Mouse (Mus musculus): ENCODE measurements around the gene Car10. TPM values are rescaled to one million over a fixed set of nuclear protein-coding genes. Genes with fewer than 3 reads are reported as not detected.

Gene Car10
- polyA plus RNA-seq, 1 experiment from 2014 or later = 12.5 TPM

GRCm38 (mm10) chr11:93103101-93103815, 5.4 kb downstream of the Car10 start:
- Histone ChIP-seq H3K4me1 (peaks cover 12% of the 10 kb centered on the region), H3K36me3 (no peaks in the 10 kb centered on the region), H3K4me3 (no peak overlapping the region), H3K4me2 (replicated peaks) (no peak overlapping the region), H3K9ac (no peak overlapping the region), H3K27me3 (replicated peaks) (peaks cover 39% of the 10 kb centered on the region), H3K9me3 (no peaks in the 10 kb centered on the region), H3K27ac (no peak overlapping the region)
- WGBS = 69% methylated on average over 3 of the region's 3 CpGs
- ATAC-seq (ENCODE audit: low FRiP score, low read depth) = no peak

DNA sequence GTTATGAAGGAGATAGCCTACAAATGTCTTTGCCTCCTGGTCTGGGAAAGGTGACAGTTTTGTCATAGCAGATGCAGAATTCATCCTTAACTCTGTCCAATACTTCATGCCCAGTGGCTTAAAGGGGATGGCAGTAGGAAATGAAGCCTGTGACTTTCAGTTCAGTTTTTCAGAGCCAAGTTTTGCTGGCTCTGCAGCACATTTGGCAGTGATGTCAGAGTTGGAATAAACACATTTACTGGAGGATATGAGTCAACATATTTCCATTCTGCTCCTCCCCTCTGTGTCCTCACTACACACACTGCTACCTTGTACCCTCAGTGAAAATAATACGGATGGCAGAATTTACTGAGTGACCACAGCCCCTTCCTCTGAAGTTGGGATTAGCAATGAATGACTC, 11.6 kb downstream of the Car10 start:
- H3K36me3 ChIP-seq = no peaks in the 10 kb centered on the region
- no peaks in the 10 kb centered on the region for H3K9me3 ChIP-seq
- 91% methylated on average over 1 of the region's 1 CpGs for whole genome bisulfite sequencing
- no peak overlapping the region for H3K9ac ChIP-seq
- no peak for ATAC-seq (ENCODE audit: low FRiP score, low read depth)
- H3K4me2 ChIP-seq (replicated peaks) = no peak overlapping the region
- H3K27ac ChIP-seq = no peak overlapping the region
- no peak overlapping the region for H3K4me3 ChIP-seq
- no peaks in the 10 kb centered on the region for H3K27me3 ChIP-seq (replicated peaks)
- no peaks in the 10 kb centered on the region for H3K4me1 ChIP-seq

- Histone ChIP-seq H3K36me3 (no peaks in the 10 kb centered on the region), H3K27ac (no peak overlapping the region), H3K9me3 (no peaks in the 10 kb centered on the region), H3K4me3 (no peak overlapping the region), H3K9ac (no peak overlapping the region), H3K4me2 (replicated peaks) (no peak overlapping the region), H3K27me3 (replicated peaks) (no peaks in the 10 kb centered on the region), H3K4me1 (no peaks in the 10 kb centered on the region)
- ATAC-seq (ENCODE audit: low FRiP score, low read depth) = no peak
- 81% methylated on average over 10 of the region's 10 CpGs for WGBS
Observed at GRCm38 (mm10) chr11:93120766-93121415, 23.1 kb downstream of the Car10 start.

- no peak for ATAC-seq (ENCODE audit: low FRiP score, low read depth)
- no peaks in the 10 kb centered on the region for H3K9me3 ChIP-seq
- no peaks in the 10 kb centered on the region for H3K27me3 ChIP-seq (replicated peaks)
- WGBS = 77% methylated on average over 4 of the region's 4 CpGs
- no peaks in the 10 kb centered on the region for H3K36me3 ChIP-seq
- no peak overlapping the region for H3K4me2 ChIP-seq (replicated peaks)
- no peaks in the 10 kb centered on the region for H3K4me1 ChIP-seq
- H3K4me3 ChIP-seq = no peak overlapping the region
- H3K9ac ChIP-seq = no peak overlapping the region
- H3K27ac ChIP-seq = no peak overlapping the region
Observed at GRCm38 (mm10) chr11:93123691-93124090, 25.9 kb downstream of the Car10 start.

- no peaks in the 10 kb centered on the region for H3K9me3 ChIP-seq
Observed at GRCm38 (mm10) chr11:93126466-93126865, 28.6 kb downstream of the Car10 start.

GRCm38 (mm10) chr11:93128481-93128880, 30.7 kb downstream of the Car10 start:
- H3K4me3 ChIP-seq = no peak overlapping the region
- H3K9me3 ChIP-seq = no peaks in the 10 kb centered on the region
- H3K4me2 ChIP-seq (replicated peaks) = no peak overlapping the region
- H3K9ac ChIP-seq = no peak overlapping the region
- no peaks in the 10 kb centered on the region for H3K4me1 ChIP-seq
- H3K36me3 ChIP-seq = no peaks in the 10 kb centered on the region
- WGBS = 78% methylated on average over 2 of the region's 2 CpGs
- H3K27ac ChIP-seq = no peak overlapping the region
- H3K27me3 ChIP-seq (replicated peaks) = no peaks in the 10 kb centered on the region
- no peak for ATAC-seq (ENCODE audit: low FRiP score, low read depth)

More at GRCm38 (mm10) chr11:93126466-93126865, 28.6 kb downstream of the Car10 start:
- H3K36me3 ChIP-seq = no peaks in the 10 kb centered on the region
- WGBS = 86% methylated on average over 3 of the region's 3 CpGs
- no peak overlapping the region for H3K27ac ChIP-seq
- ATAC-seq (ENCODE audit: low FRiP score, low read depth) = no peak
- no peaks in the 10 kb centered on the region for H3K4me1 ChIP-seq
- H3K27me3 ChIP-seq (replicated peaks) = no peaks in the 10 kb centered on the region
- H3K9ac ChIP-seq = no peak overlapping the region
- H3K4me2 ChIP-seq (replicated peaks) = no peak overlapping the region
- no peak overlapping the region for H3K4me3 ChIP-seq

DNA sequence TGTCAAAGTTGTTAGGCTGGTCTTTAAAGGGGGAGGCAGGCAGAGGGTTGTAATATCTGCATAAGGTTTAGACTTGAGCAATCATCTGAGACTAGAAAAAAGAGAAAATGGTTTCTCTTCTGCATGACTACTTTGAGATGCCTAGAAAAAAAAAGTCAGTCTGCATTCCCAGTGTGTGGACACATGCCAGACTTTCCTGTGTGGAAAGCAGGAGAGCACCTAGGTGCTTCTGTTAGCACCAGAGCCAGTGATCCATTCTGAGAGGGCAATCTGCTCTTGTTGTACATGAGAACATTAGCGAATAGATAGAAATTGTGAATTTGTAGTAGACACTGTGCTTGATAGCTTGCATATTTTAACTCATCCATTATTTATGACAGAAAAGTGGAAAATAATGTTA, 40.0 kb downstream of the Car10 start:
- WGBS = 88% methylated on average over 1 of the region's 1 CpGs
- no peak for ATAC-seq (ENCODE audit: low FRiP score, low read depth)
- H3K9me3 ChIP-seq = no peaks in the 10 kb centered on the region
- H3K4me1 ChIP-seq = no peaks in the 10 kb centered on the region
- H3K9ac ChIP-seq = no peak overlapping the region
- H3K36me3 ChIP-seq = no peaks in the 10 kb centered on the region
- H3K27me3 ChIP-seq (replicated peaks) = no peaks in the 10 kb centered on the region
- no peak overlapping the region for H3K27ac ChIP-seq
- H3K4me3 ChIP-seq = no peak overlapping the region
- H3K4me2 ChIP-seq (replicated peaks) = no peak overlapping the region

DNA sequence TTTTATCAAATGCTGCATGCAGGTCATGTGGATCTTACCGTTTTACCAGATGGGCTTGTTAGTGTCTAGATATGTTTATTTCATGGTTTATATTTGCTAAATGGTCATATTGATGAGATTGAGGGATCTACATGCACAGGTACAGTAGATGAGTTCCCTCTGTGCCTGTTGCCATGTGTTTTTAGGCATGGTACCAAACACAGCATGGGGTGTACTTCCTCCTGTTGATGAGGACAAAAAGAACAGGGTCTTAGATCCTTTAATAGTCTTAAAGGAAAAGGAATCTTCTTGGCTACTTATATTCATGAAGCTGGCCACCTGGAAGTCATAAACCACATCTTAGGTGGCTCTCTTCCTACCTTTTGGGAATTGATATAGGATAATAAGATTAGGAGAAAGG, 43.9 kb downstream of the Car10 start:
- Histone ChIP-seq H3K36me3 (no peaks in the 10 kb centered on the region), H3K27me3 (replicated peaks) (no peaks in the 10 kb centered on the region), H3K9me3 (no peaks in the 10 kb centered on the region), H3K4me2 (replicated peaks) (no peak overlapping the region), H3K27ac (no peak overlapping the region), H3K4me1 (0 out of 2 replicates have a peak, but pooled peaks cover 3% of the 10 kb centered on the region), H3K4me3 (no peak overlapping the region), H3K9ac (no peak overlapping the region)
- WGBS = 84% methylated on average over 1 of the region's 1 CpGs
- no peak for ATAC-seq (ENCODE audit: low FRiP score, low read depth)

GRCm38 (mm10) chr11:93144544-93144943, 46.7 kb downstream of the Car10 start:
- H3K27me3 ChIP-seq (replicated peaks) = no peaks in the 10 kb centered on the region
- H3K36me3 ChIP-seq = no peaks in the 10 kb centered on the region
- no peaks in the 10 kb centered on the region for H3K9me3 ChIP-seq
- H3K27ac ChIP-seq = no peak overlapping the region
- WGBS = 23% methylated on average over 2 of the region's 2 CpGs
- no peak overlapping the region for H3K4me3 ChIP-seq
- 0 out of 2 replicates have a peak, but pooled peaks cover 3% of the 10 kb centered on the region for H3K4me1 ChIP-seq
- H3K9ac ChIP-seq = no peak overlapping the region
- ATAC-seq (ENCODE audit: low FRiP score, low read depth) = no peak
- H3K4me2 ChIP-seq (replicated peaks) = no peak overlapping the region

GRCm38 (mm10) chr11:93154910-93155309, 57.1 kb downstream of the Car10 start:
- 55% methylated on average over 3 of the region's 3 CpGs for WGBS
- no peaks in the 10 kb centered on the region for H3K27me3 ChIP-seq (replicated peaks)

DNA sequence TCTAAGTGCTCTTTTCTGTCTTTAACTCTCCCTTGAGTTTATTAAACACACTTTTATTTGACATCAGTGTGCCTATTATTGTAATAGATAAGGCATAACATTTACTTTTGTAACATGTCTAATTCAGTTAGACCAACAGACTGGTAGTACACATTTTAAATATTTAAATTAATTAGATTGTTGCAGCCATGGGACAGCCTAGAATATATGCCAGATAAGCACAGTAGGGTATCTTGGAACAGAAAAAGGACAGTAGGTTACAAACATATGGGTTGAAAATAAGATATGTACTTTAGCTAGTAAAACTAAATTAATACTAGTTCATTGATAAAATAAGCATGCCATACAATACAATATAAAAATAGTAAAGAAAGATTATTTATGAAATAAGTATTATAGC, 74.6 kb downstream of the Car10 start:
- no peak for ATAC-seq (ENCODE audit: low FRiP score, low read depth)
- no peak overlapping the region for H3K4me2 ChIP-seq (replicated peaks)
- no peak overlapping the region for H3K9ac ChIP-seq
- no peaks in the 10 kb centered on the region for H3K9me3 ChIP-seq
- no peak overlapping the region for H3K4me3 ChIP-seq
- no peak overlapping the region for H3K27ac ChIP-seq
- H3K4me1 ChIP-seq = no peaks in the 10 kb centered on the region
- H3K36me3 ChIP-seq = no peaks in the 10 kb centered on the region
- no peaks in the 10 kb centered on the region for H3K27me3 ChIP-seq (replicated peaks)

More at GRCm38 (mm10) chr11:93154910-93155309, 57.1 kb downstream of the Car10 start:
- H3K9me3 ChIP-seq = no peaks in the 10 kb centered on the region
- no peak overlapping the region for H3K4me3 ChIP-seq
- no peak for ATAC-seq (ENCODE audit: low FRiP score, low read depth)
- H3K36me3 ChIP-seq = no peaks in the 10 kb centered on the region
- no peaks in the 10 kb centered on the region for H3K4me1 ChIP-seq
- H3K4me2 ChIP-seq (replicated peaks) = no peak overlapping the region
- H3K9ac ChIP-seq = no peak overlapping the region
- H3K27ac ChIP-seq = no peak overlapping the region

DNA sequence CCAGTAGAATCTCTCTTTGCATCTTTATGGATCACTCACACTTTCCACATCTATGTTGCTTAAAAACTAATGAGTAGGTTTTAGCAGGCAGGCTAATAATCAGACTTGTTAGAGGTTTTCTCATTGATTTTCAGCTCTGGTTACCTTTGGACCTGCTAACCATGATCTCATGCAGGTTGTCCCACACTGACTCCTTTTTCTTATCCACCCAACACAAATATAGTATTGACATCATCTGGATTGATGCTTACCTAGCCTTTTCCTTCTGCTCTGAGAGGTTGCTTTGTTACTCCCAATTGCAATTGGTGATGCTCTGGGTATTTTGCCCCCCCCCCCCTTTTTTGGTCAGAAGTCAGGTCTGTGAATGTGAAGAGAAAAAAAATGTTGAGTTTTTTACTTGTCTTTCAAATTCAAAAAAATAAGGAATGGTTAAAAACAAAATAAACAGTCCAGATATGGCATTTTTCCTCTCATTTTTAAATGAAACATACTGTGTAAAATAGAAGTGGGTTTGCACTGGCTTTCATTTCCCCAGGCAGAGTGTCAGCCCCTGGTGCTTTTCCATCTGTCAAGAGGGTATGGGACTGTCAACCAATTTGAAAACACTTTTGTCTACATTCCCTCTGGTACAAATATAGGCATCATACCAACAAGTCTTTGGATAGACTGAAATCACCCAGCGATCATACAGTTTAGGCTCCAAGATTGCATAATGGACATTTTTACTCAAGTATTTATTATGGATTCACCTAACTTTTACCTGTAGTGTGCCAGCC, 75.9 kb downstream of the Car10 start:
- no peaks in the 10 kb centered on the region for H3K27me3 ChIP-seq (replicated peaks)
- H3K9ac ChIP-seq = no peak overlapping the region
- WGBS = 92% methylated on average over 1 of the region's 1 CpGs
- no peak overlapping the region for H3K4me2 ChIP-seq (replicated peaks)
- H3K9me3 ChIP-seq = no peaks in the 10 kb centered on the region
- H3K27ac ChIP-seq = no peak overlapping the region
- no peak overlapping the region for H3K4me3 ChIP-seq
- no peak for ATAC-seq (ENCODE audit: low FRiP score, low read depth)
- no peaks in the 10 kb centered on the region for H3K36me3 ChIP-seq
- no peaks in the 10 kb centered on the region for H3K4me1 ChIP-seq

Measured in neural tube, embryonic 12.5 days (tissue).